Mouse (Mus musculus): ENCODE measurements around the gene Cacnb1.
A peak's percentile ranks its signal among the peaks of the same experiment; 100 is the strongest.

Cacnb1 gene

DNA sequence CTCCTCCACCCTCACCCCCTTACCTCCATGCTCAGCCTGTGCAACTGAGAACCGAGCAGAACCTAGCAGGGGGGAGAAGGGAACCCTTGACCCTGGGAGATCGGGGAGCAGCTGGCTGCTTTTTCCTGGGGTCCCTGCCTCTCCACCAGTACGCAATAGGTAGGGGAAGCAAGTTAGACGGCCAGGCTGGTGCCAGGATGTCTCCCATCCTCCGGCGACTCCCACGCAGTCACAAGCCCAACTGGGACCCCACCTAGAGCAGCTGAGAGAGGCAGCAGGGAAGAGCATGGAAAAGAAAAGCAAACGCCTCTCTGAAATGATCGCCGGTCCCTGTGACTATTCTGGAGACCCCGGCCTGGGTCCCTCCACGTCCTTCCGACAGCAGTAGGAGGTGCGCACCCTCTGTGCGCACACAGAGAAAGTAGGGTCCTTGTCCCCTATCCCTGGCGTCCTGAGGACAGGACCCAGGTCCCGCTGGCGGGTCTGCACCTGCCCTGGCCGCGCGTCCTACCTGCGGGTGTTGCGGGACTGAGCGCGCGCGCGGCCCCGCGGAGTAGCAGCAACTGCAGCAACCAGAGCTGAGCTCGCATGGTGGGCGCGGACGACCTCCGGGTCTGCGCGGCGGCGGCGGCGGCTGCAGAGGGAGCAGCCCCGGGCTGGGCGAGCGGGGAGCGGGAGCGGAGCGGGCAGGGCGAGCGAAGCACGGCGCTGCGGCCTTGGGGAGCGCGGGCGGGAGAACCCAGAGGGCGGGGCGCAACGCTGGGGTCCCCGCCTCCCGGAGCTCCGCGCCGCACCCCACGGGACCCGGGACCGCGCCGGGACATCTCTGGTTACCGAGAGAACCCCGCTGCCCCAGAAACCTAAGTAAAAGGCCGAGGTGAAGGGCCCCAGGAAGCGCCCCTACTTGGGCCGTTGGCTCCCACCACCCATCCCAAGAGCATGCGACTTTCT lies 36.8 kb downstream of the Cacnb1 start, which contains the start of gene Plxdc1:
TSS of gene Plxdc1 (minus strand) at position 718 of the 951 bp plus-strand sequence.
- DNase-seq: peak in 1 of 2 experiments; percentile 53

GRCm38 (mm10) chr11:97983983-97984382 lies 38.9 kb downstream of the Cacnb1 start:
- no peak for DNase-seq

DNA sequence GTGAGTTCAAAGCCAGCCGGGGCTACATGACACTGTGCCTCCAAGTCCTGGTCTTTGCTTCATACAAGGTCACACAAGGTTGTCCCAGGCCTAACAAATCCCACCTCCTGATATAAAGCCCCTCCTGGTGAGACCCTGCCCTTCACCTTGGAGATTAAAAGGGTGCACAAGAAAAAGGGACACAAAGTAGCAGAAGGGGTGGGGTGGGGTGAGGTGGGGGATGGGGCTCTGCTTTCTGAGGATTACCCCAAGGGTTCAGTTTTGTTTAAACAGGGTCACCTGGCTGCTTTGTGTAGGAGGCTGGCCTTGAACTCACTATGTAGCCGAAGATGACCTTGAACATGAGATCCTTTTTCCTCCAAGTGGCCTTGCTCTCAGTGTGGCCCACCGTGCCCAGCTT lies 39.3 kb downstream of the Cacnb1 start:
- DNase-seq: no peak

- no peak for DNase-seq
These were observed 40.1 kb downstream of the Cacnb1 start for GRCm38 (mm10) chr11:97982721-97983120.

DNA sequence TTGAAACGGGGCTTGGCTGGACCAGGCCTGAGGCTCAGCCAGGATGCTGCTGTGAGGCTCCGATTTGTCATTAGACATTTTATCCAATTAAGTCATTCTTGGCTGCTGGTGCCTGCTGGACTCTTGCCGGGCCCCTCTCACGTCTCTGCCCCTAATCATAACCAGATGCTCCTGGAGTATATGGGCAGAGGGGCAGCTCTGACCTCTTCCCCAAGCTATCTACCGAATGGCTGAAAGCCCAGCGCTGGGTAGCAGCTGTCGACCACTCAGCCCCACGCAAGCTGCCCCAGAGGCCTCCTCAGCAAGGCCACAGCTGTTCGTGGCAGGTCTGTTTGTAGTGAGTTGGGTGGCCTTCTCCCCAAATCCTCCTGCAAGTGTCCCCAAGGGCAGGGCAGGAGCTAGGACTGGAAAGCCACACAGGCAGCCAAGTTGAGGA lies 42.3 kb downstream of the Cacnb1 start:
- DNase-seq: no peak

GRCm38 (mm10) chr11:97979824-97980495 lies 42.9 kb downstream of the Cacnb1 start:
- no peak for DNase-seq

GRCm38 (mm10) chr11:97978392-97978791 lies 44.4 kb downstream of the Cacnb1 start:
- no peak for DNase-seq

DNA sequence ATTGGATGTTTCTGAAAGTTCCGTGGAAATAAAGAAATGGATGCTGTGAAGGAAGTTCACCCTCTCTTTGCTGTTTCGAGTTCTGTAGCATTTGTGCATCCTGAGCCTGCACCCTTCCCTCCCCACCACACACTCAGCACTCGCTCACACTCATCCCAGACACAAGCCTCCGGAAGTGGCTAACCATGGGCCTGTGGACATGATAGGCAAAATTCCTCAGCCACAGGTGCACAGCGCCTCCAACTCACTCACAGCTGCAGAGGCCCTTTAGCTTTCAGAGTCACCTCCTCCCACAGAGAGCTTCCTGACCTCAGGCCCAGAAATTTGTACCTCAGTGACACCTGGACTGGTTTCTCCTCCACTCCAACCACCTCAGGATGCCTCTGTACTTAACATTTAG lies 45.0 kb downstream of the Cacnb1 start:
- no peak for DNase-seq

- DNase-seq: no peak
These were observed 48.1 kb downstream of the Cacnb1 start for GRCm38 (mm10) chr11:97974746-97975145.

DNA sequence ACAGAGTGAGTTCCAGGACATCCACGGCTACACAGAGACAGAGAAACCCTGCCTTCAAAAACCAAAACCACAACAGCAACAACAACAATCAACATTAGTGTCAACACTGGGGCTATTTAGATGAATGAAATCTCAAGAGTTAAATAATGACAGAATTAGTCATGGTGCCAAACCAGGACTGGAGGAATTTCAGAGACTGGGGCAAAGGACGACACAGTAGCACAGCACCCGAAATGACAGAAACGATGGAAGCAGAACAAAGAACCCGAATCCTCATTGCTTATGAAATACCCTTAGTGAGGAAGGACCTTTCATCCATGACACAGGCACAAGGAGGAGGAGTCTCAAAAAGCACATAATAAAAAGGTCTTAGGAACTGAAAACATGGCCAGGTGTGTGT lies 48.7 kb downstream of the Cacnb1 start:
- DNase-seq: no peak

GRCm38 (mm10) chr11:97972434-97972833 lies 50.4 kb downstream of the Cacnb1 start:
- no peak for DNase-seq

DNA sequence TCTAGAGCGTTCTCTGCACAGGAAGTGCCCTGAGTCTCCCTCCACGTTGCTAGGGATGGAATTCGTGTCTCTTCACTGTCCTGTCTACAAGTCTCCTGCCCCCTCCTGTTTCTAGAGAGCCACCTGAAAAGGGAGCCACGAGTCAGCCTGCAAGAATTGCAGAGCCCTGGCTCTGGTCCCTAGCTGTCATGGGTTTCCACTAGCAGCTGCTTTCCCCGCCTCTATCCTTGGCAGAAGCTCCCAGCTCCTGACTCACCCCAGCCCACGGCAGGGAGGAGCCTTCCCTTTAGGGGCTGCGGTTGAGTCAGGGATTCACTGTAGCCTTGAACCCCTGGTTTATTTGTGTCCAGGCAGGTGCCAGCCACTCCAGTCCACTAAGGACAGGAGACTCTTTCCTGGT lies 51.6 kb downstream of the Cacnb1 start:
- no peak for DNase-seq

DNA sequence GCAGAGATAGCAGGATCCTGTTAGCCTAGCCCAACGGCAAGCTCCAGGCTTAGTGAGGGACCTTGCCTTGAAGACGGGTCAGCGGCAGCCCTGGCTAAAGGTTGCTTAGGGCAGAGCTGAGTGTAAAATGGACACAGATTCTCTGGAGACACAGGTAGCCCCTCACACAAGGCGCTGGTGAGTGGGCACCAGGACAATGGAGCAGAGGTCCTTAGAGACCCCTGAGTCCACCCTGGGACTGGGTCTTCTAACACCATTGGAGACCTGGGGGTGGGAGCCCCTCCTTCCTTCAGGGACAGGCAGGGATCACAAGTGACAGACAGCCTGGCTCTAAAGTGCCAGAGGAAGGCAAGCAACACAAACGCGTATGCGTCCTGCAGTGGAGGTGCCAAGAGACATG lies 52.1 kb downstream of the Cacnb1 start:
- no peak for DNase-seq

GRCm38 (mm10) chr11:97968385-97968784 lies 54.4 kb downstream of the Cacnb1 start:
- DNase-seq: no peak

GRCm38 (mm10) chr11:97967114-97967513 lies 55.7 kb downstream of the Cacnb1 start:
- DNase-seq: no peak

GRCm38 (mm10) chr11:97960907-97961306 lies 61.9 kb downstream of the Cacnb1 start:
- peak in 1 of 2 experiments; percentile 25 for DNase-seq

- no peak for DNase-seq
These were observed 63.5 kb downstream of the Cacnb1 start for GRCm38 (mm10) chr11:97959300-97959680.

- DNase-seq: no peak
These were observed 64.1 kb downstream of the Cacnb1 start for GRCm38 (mm10) chr11:97958641-97959299.

GRCm38 (mm10) chr11:97956905-97957560 lies 65.8 kb downstream of the Cacnb1 start:
- DNase-seq: no peak

DNA sequence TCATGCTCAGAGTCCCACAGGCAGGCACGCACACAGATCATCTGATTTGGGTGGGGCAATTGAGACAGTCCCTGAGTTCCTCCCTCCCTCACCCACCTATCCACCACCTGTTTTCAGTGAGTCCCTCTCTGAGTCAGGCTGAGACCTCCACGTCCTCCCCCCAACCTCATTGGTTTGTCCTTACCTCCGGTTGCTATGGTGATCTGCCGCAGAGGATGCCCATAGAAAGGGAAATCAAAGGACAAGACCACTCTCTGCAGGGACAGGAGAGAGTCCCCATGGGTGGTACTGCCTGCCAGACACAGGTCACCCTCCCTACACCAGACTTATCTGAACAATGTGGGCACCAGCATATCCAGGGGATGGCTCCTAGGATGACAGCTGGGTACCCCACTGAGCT lies 66.9 kb downstream of the Cacnb1 start:
- DNase-seq: no peak

- DNase-seq: no peak
These were observed 67.5 kb downstream of the Cacnb1 start for GRCm38 (mm10) chr11:97955146-97955902.

Data from spleen, adult 18-20 months (tissue).